Mouse (Mus musculus): Measurements from ENCODE around the gene Efcab3. TPM values are rescaled to one million over a fixed set of nuclear protein-coding genes. Genes with fewer than 3 reads are reported as not detected.
"Not testable (repeated sequence)": the region's sequence is repeated elsewhere in the genome, so short reads cannot be mapped to it uniquely, and the experiment has no call there.

Gene Efcab3
- polyA plus RNA-seq, 1 experiment from 2014 or later: 0.07 TPM

GRCm38 (mm10) chr11:105035081-105035480 lies 28.3 kb upstream of the Efcab3 start:
- TF ChIP-seq CTCF (IDR thresholded peaks at IDR 0.05; ENCODE audit: low read depth): peak; percentile 27; the same call in 1 of the 2 replicates
- no peaks in the 10 kb centered on the region for H3K9me3 ChIP-seq (ENCODE audit: control insufficient read depth)
- no peak overlapping the region for H3K4me3 ChIP-seq (ENCODE audit: low read depth, low read length)
- no peaks in the 10 kb centered on the region for H3K4me1 ChIP-seq (replicated peaks; ENCODE audit: control insufficient read depth, insufficient read depth, low read length)
- no peaks in the 10 kb centered on the region for H3K36me3 ChIP-seq (ENCODE audit: control insufficient read depth, insufficient read depth)
- no peak overlapping the region for H3K9ac ChIP-seq (ENCODE audit: low read depth, low read length)
- ATAC-seq: no peak
- 89% methylated on average over 1 of the region's 1 CpGs for WGBS
- no peaks in the 10 kb centered on the region for H3K27me3 ChIP-seq (replicated peaks; ENCODE audit: control insufficient read depth, insufficient read depth, low read length)
- no peak overlapping the region for H3K27ac ChIP-seq (ENCODE audit: low read depth, low read length)
- H3K4me2 ChIP-seq (replicated peaks; ENCODE audit: low read depth): no peak overlapping the region

DNA sequence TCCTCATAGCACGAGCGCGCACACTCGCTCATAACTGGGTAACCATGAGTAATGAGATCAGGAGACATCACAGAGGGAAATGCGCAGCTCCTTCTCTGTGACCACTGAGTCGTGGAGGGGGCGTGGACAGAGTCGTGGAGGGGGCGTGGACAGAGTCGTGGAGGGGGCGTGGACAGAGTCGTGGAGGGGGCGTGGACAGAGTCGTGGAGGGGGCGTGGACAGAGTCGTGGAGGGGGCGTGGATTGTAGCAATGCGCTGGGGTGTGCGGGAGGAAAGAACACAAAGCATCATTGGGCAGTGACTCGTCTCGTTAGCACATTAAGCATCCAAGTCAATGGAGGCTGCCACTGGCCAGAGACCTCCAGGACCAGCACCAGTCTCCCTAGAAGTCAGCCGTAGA lies 49.1 kb downstream of the Efcab3 start:
- not testable (repeated sequence) for H3K36me3 ChIP-seq (ENCODE audit: control insufficient read depth, insufficient read depth); H3K27ac ChIP-seq (ENCODE audit: low read depth, low read length); H3K27me3 ChIP-seq (replicated peaks; ENCODE audit: control insufficient read depth, insufficient read depth, low read length); H3K9me3 ChIP-seq (ENCODE audit: control insufficient read depth); H3K4me3 ChIP-seq (ENCODE audit: low read depth, low read length); H3K4me1 ChIP-seq (replicated peaks; ENCODE audit: control insufficient read depth, insufficient read depth, low read length); ATAC-seq; H3K4me2 ChIP-seq (replicated peaks; ENCODE audit: low read depth); H3K9ac ChIP-seq (ENCODE audit: low read depth, low read length)
- WGBS: 74% methylated on average over 22 of the region's 22 CpGs

DNA sequence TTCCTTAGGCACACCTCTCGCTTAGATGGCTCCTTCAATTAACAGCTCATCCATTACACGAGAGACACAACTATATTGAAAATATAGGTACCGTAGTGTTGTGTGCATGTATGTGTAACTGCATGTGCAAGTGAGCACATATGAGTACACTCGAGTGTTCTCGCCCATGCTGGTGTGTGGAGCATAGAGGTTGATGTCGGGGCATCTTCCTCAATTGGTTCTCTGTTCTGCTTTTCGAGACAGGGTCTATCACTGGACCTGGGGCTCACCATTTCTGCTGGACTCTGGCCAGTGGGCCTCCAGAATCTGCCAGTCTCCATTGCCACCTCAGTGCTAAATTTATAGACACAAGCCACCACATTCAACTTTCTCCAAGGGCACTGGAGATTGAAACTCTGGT lies 54.4 kb downstream of the Efcab3 start:
- no peaks in the 10 kb centered on the region for H3K27me3 ChIP-seq (replicated peaks; ENCODE audit: control insufficient read depth, insufficient read depth, low read length)
- 87% methylated on average over 7 of the region's 7 CpGs for WGBS
- H3K4me3 ChIP-seq (ENCODE audit: low read depth, low read length): no peak overlapping the region
- no peak overlapping the region for H3K4me2 ChIP-seq (replicated peaks; ENCODE audit: low read depth)
- no peak for ATAC-seq
- H3K9me3 ChIP-seq (ENCODE audit: control insufficient read depth): no peaks in the 10 kb centered on the region
- no peaks in the 10 kb centered on the region for H3K36me3 ChIP-seq (ENCODE audit: control insufficient read depth, insufficient read depth)
- no peak overlapping the region for H3K9ac ChIP-seq (ENCODE audit: low read depth, low read length)
- no peak overlapping the region for H3K27ac ChIP-seq (ENCODE audit: low read depth, low read length)
- TF ChIP-seq CTCF (IDR thresholded peaks at IDR 0.05; ENCODE audit: low read depth): no peak
- no peaks in the 10 kb centered on the region for H3K4me1 ChIP-seq (replicated peaks; ENCODE audit: control insufficient read depth, insufficient read depth, low read length)

DNA sequence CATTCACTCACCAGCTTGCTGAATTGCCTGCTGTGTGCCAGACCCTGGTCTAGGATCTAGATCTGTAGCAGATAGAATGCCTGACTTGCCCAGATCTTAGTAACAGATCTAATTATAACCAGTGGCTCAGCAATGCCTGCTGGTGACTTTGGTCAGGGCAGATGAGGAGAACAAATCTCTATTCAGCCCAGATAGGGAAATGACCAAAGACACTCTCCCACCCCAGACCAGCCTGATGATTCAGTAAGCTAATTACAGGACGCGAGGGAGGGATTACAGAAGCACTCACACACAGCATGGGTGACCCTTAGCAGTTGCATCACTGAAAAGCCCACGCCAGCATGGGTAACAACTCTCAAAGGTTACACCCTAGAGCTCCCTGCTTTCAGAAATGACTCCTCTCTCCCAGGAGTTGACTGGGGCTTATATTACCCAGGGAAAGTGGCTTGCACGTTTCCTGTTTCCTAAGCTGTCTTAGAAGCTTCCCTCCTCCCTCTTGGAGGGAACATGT lies 57.2 kb downstream of the Efcab3 start:
- no peaks in the 10 kb centered on the region for H3K36me3 ChIP-seq (ENCODE audit: control insufficient read depth, insufficient read depth)
- TF ChIP-seq CTCF (IDR thresholded peaks at IDR 0.05; ENCODE audit: low read depth): no peak
- no peaks in the 10 kb centered on the region for H3K4me1 ChIP-seq (replicated peaks; ENCODE audit: control insufficient read depth, insufficient read depth, low read length)
- H3K4me3 ChIP-seq (ENCODE audit: low read depth, low read length): no peak overlapping the region
- no peak for ATAC-seq
- no peaks in the 10 kb centered on the region for H3K9me3 ChIP-seq (ENCODE audit: control insufficient read depth)
- H3K27me3 ChIP-seq (replicated peaks; ENCODE audit: control insufficient read depth, insufficient read depth, low read length): no peaks in the 10 kb centered on the region
- 32% methylated on average over 4 of the region's 4 CpGs for whole genome bisulfite sequencing
- no peak overlapping the region for H3K9ac ChIP-seq (ENCODE audit: low read depth, low read length)
- no peak overlapping the region for H3K4me2 ChIP-seq (replicated peaks; ENCODE audit: low read depth)
- no peak overlapping the region for H3K27ac ChIP-seq (ENCODE audit: low read depth, low read length)

GRCm38 (mm10) chr11:105121792-105122191 lies 58.4 kb downstream of the Efcab3 start:
- H3K9ac ChIP-seq (ENCODE audit: low read depth, low read length); H3K36me3 ChIP-seq (ENCODE audit: control insufficient read depth, insufficient read depth); H3K4me1 ChIP-seq (replicated peaks; ENCODE audit: control insufficient read depth, insufficient read depth, low read length); H3K4me2 ChIP-seq (replicated peaks; ENCODE audit: low read depth); H3K27ac ChIP-seq (ENCODE audit: low read depth, low read length); H3K4me3 ChIP-seq (ENCODE audit: low read depth, low read length); ATAC-seq; H3K27me3 ChIP-seq (replicated peaks; ENCODE audit: control insufficient read depth, insufficient read depth, low read length); H3K9me3 ChIP-seq (ENCODE audit: control insufficient read depth): not testable (repeated sequence)
- WGBS: 79% methylated on average over 5 of the region's 5 CpGs

DNA sequence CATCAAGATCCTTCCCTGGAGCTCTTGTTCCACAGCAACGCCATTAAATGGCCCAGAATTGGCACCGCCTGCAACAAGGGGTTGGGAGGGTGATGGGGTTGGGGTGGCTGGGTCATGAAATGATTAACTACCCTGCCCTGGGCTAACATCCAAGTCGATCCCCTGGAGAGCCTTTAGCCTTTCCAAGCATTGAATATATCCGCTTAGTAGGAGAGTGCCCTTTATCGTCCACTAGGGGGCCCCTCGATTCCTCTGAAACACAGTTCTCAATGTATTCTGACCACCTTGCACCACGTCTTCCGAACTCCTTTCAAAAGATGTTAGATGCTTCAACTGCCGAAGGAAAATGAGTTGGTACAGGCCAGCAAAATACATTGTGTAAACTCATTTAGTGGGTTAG lies 60.6 kb downstream of the Efcab3 start:
- Histone ChIP-seq H3K27ac (ENCODE audit: low read depth, low read length) (no peak overlapping the region), H3K4me3 (ENCODE audit: low read depth, low read length) (no peak overlapping the region), H3K36me3 (ENCODE audit: control insufficient read depth, insufficient read depth) (peaks cover 4% of the 10 kb centered on the region; the same call in 1 of the 2 replicates), H3K4me1 (replicated peaks; ENCODE audit: control insufficient read depth, insufficient read depth, low read length) (peaks cover 9% of the 10 kb centered on the region), H3K27me3 (replicated peaks; ENCODE audit: control insufficient read depth, insufficient read depth, low read length) (no peaks in the 10 kb centered on the region), H3K9ac (ENCODE audit: low read depth, low read length) (no peak overlapping the region), H3K9me3 (ENCODE audit: control insufficient read depth) (no peaks in the 10 kb centered on the region), H3K4me2 (replicated peaks; ENCODE audit: low read depth) (no peak overlapping the region)
- ATAC-seq: no peak
- TF ChIP-seq CTCF (IDR thresholded peaks at IDR 0.05; ENCODE audit: low read depth): peak; percentile 78
- WGBS: 11% methylated on average over 9 of the region's 9 CpGs

All from intestine, postnatal 0 days (tissue).